Mouse (Mus musculus) heart, embryonic 16.5 days (tissue): ENCODE measurements around the gene Mms22l. TPM values are rescaled to one million over a fixed set of nuclear protein-coding genes. Genes with fewer than 3 reads are reported as not detected.
"Not testable (repeated sequence)": the region's sequence is repeated elsewhere in the genome, so short reads cannot be mapped to it uniquely, and the experiment has no call there.

ENCODE experiments used
- ATAC-seq: fragments of 200-750 bp; cut with Nextera tagmentation; replicated peaks from 2 replicates; pipeline ENCODE4 v1.8.0; 2017; ENCODE audit warnings: moderate number of reproducible peaks; ENCODE audit not compliant: insufficient read depth, low FRiP score; ENCODE audit errors: extremely low read depth
- H3K27ac ChIP-seq: fragments of 300-500 bp; sonication (generic); 2 replicates; pipeline ENCODE4 v1.5.1; 2014; ENCODE audit warnings: mild to moderate bottlenecking, low read length, control low read depth, moderate library complexity
- H3K27me3 ChIP-seq: fragments of 300-500 bp; sonication (generic); 2 replicates; pipeline ENCODE4 v1.6.1; 2014; ENCODE audit warnings: low read length, mixed read lengths; ENCODE audit not compliant: control insufficient read depth, insufficient read depth
- H3K36me3 ChIP-seq: fragments of 300-500 bp; sonication (generic); 2 replicates; pipeline ENCODE4 v1.6.1; 2014; ENCODE audit not compliant: control insufficient read depth, insufficient read depth
- H3K4me1 ChIP-seq: fragments of 300-500 bp; sonication (generic); 2 replicates; pipeline ENCODE4 v1.6.1; 2014; ENCODE audit warnings: low read length, mixed read lengths; ENCODE audit not compliant: control insufficient read depth, insufficient read depth
- H3K4me2 ChIP-seq: fragments of 300-500 bp; sonication (generic); 2 replicates; pipeline ENCODE4 v1.6.1; 2014; ENCODE audit warnings: low read depth, mild to moderate bottlenecking, control low read depth, low read length
- H3K4me3 ChIP-seq: fragments of 300-500 bp; sonication (generic); 2 replicates; pipeline ENCODE4 v1.5.1; 2014; ENCODE audit warnings: mild to moderate bottlenecking, control low read depth, low read length
- H3K9ac ChIP-seq: fragments of 300-500 bp; sonication (generic); 2 replicates; pipeline ENCODE4 v1.6.1; 2014; ENCODE audit warnings: low read length, control low read depth
- H3K9me3 ChIP-seq: fragments of 300-500 bp; sonication (generic); replicated peaks from 2 replicates; pipeline ENCODE4 v1.6.1; 2016; ENCODE audit warnings: low read length; ENCODE audit not compliant: control insufficient read depth
- WGBS: fragments of 180-500 bp; shearing (Covaris S2); extraction: QIAGEN DNeasy Blood & Tissue Kit; methylation state at CpG from one replicate; pipeline ENCODE4 v1.1.7; 2014; 5-methylcytosine and 5-hydroxymethylcytosine counted together
- polyA plus RNA-seq: library from polyadenylated mRNA; unstranded; fragments of >200 nt; fragmentation: Nextera tagmentation; extraction: Ambion mirVana; gene quantifications from 2 replicates; pipeline ENCODE4 v1.2.1, GENCODE M21; 2015

Gene Mms22l
- polyA plus RNA-seq, 1 experiment from 2014 or later: 19.7 TPM

DNA sequence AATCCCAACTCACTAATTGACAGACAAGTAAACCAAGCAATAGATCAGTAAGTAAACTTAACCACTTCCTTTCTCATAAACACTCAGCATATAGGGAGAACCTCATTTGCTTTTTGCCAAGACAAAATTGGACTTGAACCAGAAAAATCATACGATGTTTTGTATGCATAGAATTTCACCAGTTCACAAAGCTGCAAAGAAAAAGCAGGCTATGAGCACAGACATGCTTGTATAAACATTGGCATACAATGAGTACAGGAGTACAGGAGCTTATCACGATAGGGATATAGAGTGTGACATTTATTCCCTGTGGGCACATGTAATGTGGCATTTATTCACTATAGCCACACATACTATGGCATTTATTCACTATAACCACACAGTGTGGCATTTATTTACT lies 134.2 kb downstream of the Mms22l start:
- Histone ChIP-seq H3K36me3 (no peaks in the 10 kb centered on the region), H3K9ac (no peak overlapping the region), H3K27ac (no peak overlapping the region), H3K4me2 (no peak overlapping the region), H3K4me3 (no peak overlapping the region), H3K27me3 (no peaks in the 10 kb centered on the region), H3K9me3 (no peaks in the 10 kb centered on the region), H3K4me1 (peaks cover 11% of the 10 kb centered on the region)
- no peak for ATAC-seq
- 48% methylated on average over 2 of the region's 2 CpGs for WGBS

DNA sequence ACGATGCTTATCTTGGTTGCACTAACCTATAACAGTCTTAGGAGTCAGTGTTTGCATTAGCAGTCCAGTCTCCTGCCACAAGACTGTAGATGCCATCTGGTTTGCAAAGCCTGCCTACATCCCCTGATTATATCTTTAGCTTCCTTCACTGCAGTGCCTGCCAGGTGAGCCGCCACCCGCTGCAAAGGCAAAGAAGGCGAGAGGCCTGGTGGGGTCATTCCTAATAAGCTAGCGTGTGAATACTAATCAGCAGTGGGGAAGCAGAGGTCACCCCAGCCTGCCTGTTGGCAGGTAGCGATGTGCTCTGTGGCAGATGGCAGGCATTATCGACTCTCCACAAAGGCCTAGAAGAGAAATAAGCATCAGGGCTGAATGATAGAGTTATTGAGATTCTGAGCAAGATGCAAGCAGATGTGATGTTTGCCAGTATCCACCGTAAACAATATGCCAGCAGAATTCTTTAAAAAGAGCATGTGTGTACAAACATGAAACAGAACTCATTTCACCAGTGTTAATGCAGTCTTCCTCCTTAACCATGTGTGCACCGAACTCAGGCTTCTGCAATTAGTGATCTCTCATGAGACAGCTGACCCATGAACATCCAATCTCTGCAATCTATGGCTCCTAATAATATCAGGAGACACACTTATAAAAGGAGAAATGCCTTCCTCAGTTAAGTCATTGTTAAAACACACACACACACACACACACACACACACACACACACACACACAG lies 135.1 kb downstream of the Mms22l start:
- Histone ChIP-seq H3K9ac (no peak overlapping the region), H3K27me3 (no peaks in the 10 kb centered on the region), H3K4me3 (no peak overlapping the region), H3K36me3 (no peaks in the 10 kb centered on the region), H3K4me1 (peaks cover 9% of the 10 kb centered on the region), H3K9me3 (no peaks in the 10 kb centered on the region), H3K27ac (no peak overlapping the region), H3K4me2 (no peak overlapping the region)
- 79% methylated on average over 9 of the region's 9 CpGs for WGBS
- no peak for ATAC-seq

- ATAC-seq: no peak
- no peak overlapping the region for H3K9ac ChIP-seq
- 77% methylated on average over 2 of the region's 2 CpGs for WGBS
Observed at GRCm38 (mm10) chr4:24642306-24642705, 146.1 kb downstream of the Mms22l start.

GRCm38 (mm10) chr4:24644735-24645134 lies 148.5 kb downstream of the Mms22l start:
- H3K9ac ChIP-seq, ATAC-seq, H3K27me3 ChIP-seq, H3K4me2 ChIP-seq, H3K4me1 ChIP-seq, H3K36me3 ChIP-seq, H3K27ac ChIP-seq, H3K4me3 ChIP-seq, H3K9me3 ChIP-seq: not testable (repeated sequence)
- WGBS: 83% methylated on average over 6 of the region's 8 CpGs

More at GRCm38 (mm10) chr4:24642306-24642705, 146.1 kb downstream of the Mms22l start:
- Histone ChIP-seq H3K4me1 (no peaks in the 10 kb centered on the region), H3K36me3 (no peaks in the 10 kb centered on the region), H3K9me3 (no peaks in the 10 kb centered on the region), H3K4me3 (no peak overlapping the region), H3K4me2 (no peak overlapping the region), H3K27me3 (no peaks in the 10 kb centered on the region), H3K27ac (no peak overlapping the region)
